Mouse (Mus musculus): ENCODE measurements at regions not wholly inside any gene's neighbourhood (a gene's known extent, or its start where the extent isn't known, plus 50 kb on each side); places are given as distances from the start of the nearest gene placed in this dataset.

GRCm38 (mm10) chr9:43930476-43930875, 112.7 kb upstream of the Thy1 start:
- no peak for DNase-seq

GRCm38 (mm10) chr9:43934012-43934690, 109.0 kb upstream of the Thy1 start:
- peak; percentile 64 for DNase-seq

- DNase-seq: peak; percentile 54
These were observed 108.5 kb upstream of the Thy1 start for GRCm38 (mm10) chr9:43934691-43935064.

- no peak for DNase-seq
These were observed 103.8 kb upstream of the Thy1 start for GRCm38 (mm10) chr9:43939336-43939735.

GRCm38 (mm10) chr9:43942147-43942546, 101.0 kb upstream of the Thy1 start:
- DNase-seq: no peak

- DNase-seq: no peak
These were observed 99.7 kb upstream of the Thy1 start for GRCm38 (mm10) chr9:43943522-43943921.

GRCm38 (mm10) chr9:43944816-43945741, 98.1 kb upstream of the Thy1 start:
- no peak for DNase-seq

GRCm38 (mm10) chr9:43945997-43946649, 97.1 kb upstream of the Thy1 start:
- DNase-seq: no peak

- no peak for DNase-seq
These were observed 96.1 kb upstream of the Thy1 start for GRCm38 (mm10) chr9:43947089-43947488.

- peak; percentile 49 for DNase-seq
These were observed 95.6 kb upstream of the Thy1 start for GRCm38 (mm10) chr9:43947490-43948150.

GRCm38 (mm10) chr9:43953128-43953527, 90.1 kb upstream of the Thy1 start:
- DNase-seq: peak; percentile 48

GRCm38 (mm10) chr9:43959541-43959940, 83.6 kb upstream of the Thy1 start:
- peak; percentile 88 for DNase-seq

- no peak for DNase-seq
These were observed 81.8 kb upstream of the Thy1 start for GRCm38 (mm10) chr9:43961431-43961830.

GRCm38 (mm10) chr9:43965171-43965570, 78.0 kb upstream of the Thy1 start:
- DNase-seq: no peak

GRCm38 (mm10) chr9:43965811-43966210, 77.4 kb upstream of the Thy1 start:
- DNase-seq: no peak

GRCm38 (mm10) chr9:43970043-43970795, 73.0 kb upstream of the Thy1 start:
- peak; percentile 66 for DNase-seq

- no peak for DNase-seq
These were observed 72.3 kb upstream of the Thy1 start for GRCm38 (mm10) chr9:43970858-43971257.

GRCm38 (mm10) chr9:43972290-43972689, 70.9 kb upstream of the Thy1 start:
- peak; percentile 72 for DNase-seq

GRCm38 (mm10) chr9:43975405-43975804, 67.8 kb upstream of the Thy1 start:
- DNase-seq: no peak

- no peak for DNase-seq
These were observed 66.8 kb upstream of the Thy1 start for GRCm38 (mm10) chr9:43976366-43976765.

- no peak for DNase-seq
These were observed 65.4 kb upstream of the Thy1 start for GRCm38 (mm10) chr9:43977773-43978172.

GRCm38 (mm10) chr9:43981376-43981775, 61.8 kb upstream of the Thy1 start:
- no peak for DNase-seq
